Mouse (Mus musculus): ENCODE data around the gene Ms4a13.
"Not testable (repeated sequence)": the region's sequence is repeated elsewhere in the genome, so short reads cannot be mapped to it uniquely, and the experiment has no call there.

The Ms4a13 gene

DNA sequence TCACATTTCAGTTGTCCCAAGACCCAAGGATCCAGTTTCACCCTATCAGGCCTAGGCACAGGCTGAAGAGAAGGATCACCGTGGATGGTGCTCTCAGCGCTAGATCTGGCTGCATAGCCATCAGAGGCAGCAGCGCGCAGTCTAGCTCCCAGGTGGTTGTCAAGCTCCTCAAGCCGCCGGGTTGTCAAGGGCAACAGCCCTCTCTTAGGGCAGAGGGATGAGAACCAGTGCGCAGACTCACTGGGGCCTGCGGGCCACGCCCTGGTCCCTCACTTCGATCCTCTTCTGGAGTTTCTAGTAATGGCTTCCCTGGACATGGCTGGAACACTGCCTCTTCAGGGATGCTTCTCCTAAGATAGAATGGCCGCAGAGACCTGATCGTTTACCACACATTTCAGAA is at the start of gene Ms4a13:
Gene Ms4a13, minus strand, starts transcription at position 192 of the 400 bp plus-strand sequence.
- no peak for DNase-seq (ENCODE audit: low read depth)

DNA sequence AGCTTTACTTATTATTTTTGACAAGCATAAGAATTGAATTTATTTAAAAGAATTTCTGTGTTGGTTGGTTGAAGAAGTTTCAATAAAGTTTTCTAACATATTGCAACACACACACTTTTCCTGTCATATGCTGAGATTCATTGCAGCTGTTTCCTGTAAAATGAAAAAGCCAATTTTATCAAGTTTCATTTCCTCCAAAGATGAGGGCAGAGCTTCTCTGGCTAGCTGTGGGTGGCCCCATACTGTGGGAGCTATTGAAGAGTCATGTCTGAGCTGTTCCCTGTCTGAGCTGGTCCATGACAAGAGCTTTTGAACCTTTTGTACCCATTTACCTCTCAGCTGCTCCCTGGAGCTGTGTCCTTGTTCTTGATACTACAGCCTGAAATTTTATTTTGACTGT is 47.7 kb upstream of the Ms4a13 start:
- no peak for DNase-seq (ENCODE audit: low read depth)

DNA sequence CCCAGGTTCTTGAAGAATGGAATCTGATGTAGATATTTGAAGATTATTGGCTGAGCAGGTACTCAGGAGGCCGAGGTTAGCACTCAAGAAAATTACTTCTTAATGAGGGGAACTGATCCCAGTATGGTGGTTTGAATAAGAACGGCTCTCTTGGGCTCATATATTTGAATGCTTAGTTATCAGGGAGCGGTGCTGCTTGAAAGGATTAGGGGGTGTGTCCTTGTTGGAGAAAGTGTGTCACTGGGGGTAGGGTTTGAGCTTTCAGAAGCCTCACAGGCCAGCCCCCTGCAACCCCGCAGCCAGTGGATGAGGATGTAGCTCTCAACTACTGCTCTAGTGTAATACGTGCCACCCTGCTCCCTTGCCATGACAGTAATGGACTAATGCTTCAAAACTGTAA is 46.0 kb upstream of the Ms4a13 start:
- DNase-seq (ENCODE audit: low read depth): no peak

DNA sequence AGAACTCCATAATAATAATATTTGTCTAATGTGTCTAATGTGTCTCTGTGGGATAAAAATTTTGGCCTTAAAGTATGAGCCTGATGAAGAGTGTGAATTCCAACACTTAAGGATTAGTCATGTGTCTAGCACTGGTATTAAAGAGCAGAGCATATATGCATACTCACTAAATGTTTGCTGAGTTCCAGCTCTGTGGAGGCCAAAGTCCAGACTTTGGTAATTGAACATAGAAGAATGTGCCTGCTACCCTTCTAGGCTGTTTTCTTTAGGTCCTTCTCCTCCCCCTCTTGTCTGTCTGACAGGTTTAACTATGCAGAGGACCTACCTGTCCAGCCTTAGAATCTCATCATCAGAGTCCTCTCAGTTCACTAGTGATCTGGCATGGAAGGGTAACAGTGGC is 39.3 kb upstream of the Ms4a13 start:
- no peak for DNase-seq (ENCODE audit: low read depth)

DNA sequence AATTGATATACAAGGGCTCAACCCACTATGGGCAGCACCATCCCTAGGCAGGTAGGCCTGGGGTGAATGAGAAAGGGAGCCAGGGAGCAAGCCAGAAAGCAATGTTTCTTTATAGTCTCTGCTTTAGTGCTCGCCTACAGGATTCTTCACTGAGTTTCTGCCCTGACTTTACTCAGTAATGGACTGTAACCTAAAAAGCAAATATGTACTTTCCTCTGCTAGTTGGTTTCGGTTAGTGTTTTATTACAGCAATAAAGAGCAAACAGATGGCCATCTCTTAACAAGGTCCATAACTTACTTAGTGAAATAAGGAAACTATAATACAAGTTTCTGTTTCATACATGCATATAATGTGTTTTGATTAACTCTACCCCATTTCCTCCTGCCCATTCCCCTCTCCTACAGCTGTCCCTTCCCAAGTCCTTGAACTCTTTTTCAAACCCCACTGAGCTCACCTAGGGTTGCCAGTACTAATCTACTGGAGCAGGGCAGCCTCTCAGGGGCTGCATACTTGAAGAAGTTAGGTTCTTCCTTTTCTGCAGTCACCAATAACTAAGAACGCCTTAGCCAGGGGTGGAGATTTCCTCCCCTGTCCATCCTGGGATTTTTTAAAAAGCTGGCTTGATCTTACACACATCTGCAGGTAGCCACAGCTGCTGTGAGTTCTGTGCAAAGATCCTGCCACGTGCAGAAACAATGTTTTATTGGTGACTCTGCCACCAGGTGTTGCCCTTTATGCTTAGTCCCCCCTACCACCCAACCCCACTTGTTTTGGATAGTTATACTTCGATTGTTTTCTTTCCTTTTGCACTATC is 38.6 kb upstream of the Ms4a13 start:
- no peak for DNase-seq (ENCODE audit: low read depth)

DNA sequence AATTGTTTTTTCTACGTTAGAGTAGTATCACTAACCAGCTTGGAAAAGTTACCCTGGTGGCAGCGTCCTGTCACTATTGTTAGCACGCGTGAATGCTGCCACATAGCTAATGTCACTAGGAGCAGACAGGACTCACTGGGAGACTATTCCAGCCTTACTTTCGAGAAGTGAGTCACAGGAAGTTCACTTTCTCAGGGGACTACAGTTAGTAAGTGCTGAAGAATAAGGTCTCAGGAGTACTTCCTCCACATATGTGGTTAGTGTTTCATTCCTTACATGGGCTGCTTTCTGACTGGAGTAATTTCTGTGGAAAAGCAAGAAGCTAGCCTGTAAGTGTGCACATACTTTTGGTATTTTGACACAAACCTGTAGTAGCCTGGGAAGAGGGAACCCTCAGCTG is 37.7 kb upstream of the Ms4a13 start:
- DNase-seq (ENCODE audit: low read depth): no peak

DNA sequence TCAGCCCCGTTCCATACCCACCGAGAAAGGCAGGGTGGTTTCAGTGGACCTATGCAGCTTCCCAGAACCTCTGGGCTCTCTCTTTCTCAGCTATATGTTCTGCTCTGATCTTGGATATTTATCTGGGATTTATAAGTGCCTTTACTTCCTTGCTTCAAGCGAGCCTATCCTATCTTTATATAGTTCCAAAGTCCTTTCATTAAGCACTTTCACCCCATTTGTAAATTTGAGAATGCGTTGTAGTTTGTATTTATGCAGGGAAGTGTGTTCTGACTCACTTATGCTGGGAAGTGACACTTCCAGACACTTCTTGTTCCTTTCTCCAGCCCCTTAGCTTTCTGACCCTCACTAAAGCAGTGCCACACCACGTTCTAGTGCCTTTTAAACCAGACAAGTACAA is 35.8 kb upstream of the Ms4a13 start, which contains the start of gene Ms4a12:
Gene Ms4a12, minus strand, starts transcription at position 101 of the 400 bp plus-strand sequence.
- DNase-seq (ENCODE audit: low read depth): no peak

DNA sequence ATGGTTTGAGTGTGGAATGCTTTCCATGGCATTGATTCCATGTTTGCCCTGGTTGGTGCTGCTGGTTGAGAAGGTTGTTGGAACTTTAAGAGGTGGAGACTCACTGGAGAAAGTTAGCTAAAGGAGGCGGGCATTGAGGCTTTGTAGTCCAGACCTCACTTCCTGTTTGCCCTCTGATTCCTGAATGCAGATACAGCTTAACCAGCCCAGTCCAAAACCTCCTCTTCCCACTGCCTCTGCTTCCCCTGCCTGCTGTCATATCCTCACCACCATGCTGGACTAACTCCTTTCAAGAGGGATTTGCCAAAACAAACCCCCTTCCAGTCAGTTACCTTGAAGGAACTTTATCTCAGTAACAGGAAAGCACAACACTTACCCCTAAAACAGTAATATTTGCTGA is 4.0 kb downstream of the Ms4a13 start:
- DNase-seq (ENCODE audit: low read depth): no peak

DNA sequence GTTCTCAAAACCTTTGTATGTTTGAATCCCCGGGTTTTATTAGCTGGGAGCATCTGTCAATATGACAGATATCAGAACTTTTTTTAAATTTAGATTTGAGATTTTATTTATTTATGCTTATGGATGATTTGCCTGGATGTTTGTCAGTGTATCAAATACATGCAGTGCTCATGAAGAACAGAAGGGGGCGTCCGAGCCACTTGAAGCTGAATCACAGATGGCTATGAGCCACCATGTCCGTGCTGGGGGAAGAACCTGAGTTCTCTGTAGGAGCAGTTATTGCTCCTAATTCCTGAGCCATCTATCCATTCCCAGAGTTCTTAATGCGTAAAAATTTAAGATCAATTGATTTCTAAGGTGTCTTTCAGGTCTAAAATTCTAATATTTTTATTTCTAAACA is 12.4 kb downstream of the Ms4a13 start:
- DNase-seq (ENCODE audit: low read depth): no peak

DNA sequence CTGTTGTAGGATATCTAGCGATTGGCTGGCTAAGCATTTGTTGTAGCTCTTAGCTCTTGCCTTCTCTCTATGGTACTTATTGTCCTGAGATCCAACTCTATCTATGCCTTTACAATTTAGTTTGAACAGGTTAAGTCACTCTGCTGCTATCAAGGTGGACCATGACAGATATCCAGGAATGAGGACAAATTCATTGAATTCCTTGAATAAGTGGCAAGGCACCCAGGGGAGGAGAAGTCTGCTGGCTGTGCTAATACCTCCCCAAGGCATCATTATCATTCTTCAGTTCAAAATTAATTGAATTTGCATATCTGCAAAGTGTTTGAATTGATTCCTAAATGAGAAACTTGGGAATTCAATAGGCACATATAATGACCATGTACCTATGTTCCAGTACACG is 19.1 kb downstream of the Ms4a13 start:
- no peak for DNase-seq (ENCODE audit: low read depth)

DNA sequence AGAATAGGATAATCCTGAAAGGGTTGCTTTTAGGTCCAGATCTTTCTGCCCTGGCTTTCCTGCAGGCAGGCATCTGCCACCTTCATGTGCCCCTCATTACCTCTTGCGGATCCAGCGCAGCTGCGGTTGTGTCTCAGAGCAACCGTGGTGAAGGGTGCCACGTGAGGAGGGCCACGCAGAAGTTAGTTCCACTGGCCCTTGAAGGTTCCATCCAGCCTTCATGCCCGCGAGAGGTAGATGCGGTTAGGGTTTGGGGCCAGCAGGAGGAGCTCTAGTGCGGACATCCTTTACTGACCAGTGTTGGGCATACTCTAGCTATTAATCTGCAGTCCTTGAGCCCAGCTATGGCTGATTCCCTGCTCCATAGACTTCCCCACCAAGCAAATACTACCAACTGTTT is 31.4 kb downstream of the Ms4a13 start, which contains the start of gene 1700025F22Rik:
Gene 1700025F22Rik, minus strand, starts transcription at position 149 of the 400 bp plus-strand sequence.
- DNase-seq (ENCODE audit: low read depth): no peak

DNA sequence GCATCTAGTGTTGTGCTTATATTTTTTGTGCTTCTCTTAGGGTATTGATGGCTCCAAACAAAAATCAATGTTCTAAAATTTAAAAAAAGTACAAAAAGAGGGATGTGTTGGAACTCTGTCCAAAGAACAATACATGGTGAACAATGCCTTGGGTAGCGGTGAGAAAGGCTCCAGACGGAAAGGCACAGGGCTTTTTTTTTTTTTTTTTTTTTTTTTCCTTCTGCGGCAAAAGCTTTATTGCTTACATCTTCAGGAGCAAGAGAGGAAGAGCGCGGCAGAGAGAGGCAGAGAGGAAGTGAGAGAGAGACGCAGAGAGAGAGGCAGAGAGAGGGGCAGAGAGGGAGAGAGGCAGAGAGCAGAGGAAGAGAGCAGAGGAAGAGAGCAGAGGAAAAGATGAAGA is 38.6 kb downstream of the Ms4a13 start:
- DNase-seq (ENCODE audit: low read depth): not testable (repeated sequence)

DNA sequence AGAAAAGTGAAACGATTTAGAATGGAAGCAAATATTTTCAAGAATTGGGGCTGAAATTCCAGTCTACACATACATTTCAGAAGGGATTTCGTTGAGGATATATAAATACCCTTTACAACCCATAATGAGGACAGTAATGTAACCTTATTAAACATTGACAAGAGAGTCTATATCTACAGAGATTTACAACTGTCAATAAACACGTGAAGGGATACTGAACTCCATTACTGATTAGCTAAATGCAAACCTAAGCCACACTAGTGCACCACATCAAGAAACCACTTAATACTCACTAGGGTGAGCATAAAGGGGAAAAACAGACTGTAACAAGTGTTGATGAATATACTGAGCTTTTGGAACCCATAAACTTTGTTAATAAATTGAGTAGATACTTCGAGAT is 61.2 kb downstream of the Ms4a13 start:
- no peak for DNase-seq (ENCODE audit: low read depth)

DNA sequence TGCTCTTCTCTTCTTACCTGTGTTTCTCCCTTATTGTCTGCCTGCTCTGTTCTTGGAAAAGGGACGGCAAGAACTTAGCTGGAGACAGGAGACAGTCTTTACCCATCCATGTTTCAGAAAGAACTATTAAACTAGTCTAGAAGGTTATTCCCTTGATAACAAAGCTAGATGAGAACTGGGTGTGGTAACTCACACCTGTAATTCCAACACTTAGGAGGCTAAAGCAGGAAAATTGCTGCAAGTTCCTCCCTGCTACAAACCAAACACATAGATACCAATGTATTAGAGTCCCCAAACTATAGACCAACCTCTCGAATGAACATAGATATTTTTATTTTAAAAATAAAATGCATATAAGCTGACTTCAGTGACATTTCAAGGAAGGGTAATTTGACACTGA is 61.7 kb downstream of the Ms4a13 start:
- DNase-seq (ENCODE audit: low read depth): no peak

DNA sequence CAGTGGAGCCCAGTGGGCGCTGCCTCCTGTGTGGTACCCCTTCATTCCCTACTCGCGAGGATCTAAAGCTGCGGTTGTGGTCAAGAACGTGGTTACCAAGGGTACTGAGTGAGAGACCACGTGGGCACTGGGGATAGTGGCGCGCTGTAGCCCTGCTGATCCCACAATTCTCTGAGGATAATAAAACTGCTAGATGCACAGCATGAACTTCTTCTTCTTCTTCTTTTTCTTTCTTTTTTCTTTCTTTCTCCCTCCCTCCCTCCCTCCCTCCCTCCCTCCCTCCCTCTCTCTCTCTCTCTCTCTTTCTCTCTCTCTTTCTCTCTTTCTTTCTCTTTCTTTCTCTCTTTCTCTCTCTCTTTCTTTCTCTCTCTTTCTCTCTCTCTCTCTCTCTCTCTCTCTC is 65.8 kb downstream of the Ms4a13 start, which contains the start of gene 1700017D01Rik:
Gene 1700017D01Rik, minus strand, starts transcription at position 101 of the 400 bp plus-strand sequence.
- DNase-seq (ENCODE audit: low read depth): not testable (repeated sequence)

DNA sequence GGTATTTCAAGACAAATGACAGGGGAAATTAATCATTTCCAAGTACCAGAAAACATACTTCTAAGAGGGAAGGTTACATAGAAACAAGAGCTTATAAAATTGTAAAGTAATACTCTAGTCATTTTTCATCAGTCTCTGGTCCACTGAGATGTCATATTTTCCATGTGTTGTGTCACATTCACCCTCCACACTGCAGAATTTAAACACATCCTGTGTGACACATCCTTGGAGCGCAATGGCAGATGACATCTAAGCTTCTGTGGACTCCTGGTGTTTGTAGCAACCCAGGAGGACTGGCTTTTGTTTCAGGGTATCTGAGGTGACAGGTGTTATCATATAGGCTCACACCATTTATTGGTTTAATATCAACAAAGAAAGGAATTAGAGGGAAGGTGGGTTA is 66.8 kb downstream of the Ms4a13 start:
- DNase-seq (ENCODE audit: low read depth): no peak

DNA sequence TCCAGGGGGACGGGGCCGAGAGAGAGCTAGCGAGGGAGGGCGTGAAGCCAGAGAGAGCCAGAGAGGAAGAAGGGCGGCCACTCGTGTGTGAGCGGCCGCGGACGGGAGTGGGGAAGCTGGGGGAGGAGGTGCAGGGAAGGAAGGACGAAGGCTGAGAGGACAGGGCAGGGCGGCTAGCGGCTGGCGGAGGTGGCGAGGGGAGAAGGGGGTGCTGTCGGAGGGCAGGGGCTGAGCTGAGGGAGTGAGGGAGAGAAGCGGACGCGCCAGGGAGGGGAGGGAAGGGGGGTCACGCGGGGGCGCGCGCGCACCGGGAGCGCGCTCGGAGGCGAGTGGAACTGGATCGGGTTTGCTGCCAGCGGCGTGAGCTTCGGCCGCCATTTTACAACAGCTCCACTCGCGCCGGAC is 75.5 kb downstream of the Ms4a13 start:
- not testable (repeated sequence) for DNase-seq (ENCODE audit: low read depth)

Data from c-Kit-positive CD71-positive TER-119-negative erythroid progenitor cells, embryonic 14.5 days (primary cell).